Mouse (Mus musculus) intestine, embryonic 15.5 days (tissue): Measurements from ENCODE around the gene Trarg1. TPM values are rescaled to one million over a fixed set of nuclear protein-coding genes. Genes with fewer than 3 reads are reported as not detected.

Source experiments
- ATAC-seq: fragments of 200-750 bp; cut with Nextera tagmentation; 2 replicates; pipeline ENCODE4 v1.8.0; 2017; ENCODE audit warnings: moderate TSS enrichment, moderate library complexity
- H3K27ac ChIP-seq: fragments of 300-500 bp; sonication (generic); 2 replicates; pipeline ENCODE4 v1.5.1; 2015; ENCODE audit warnings: mild to moderate bottlenecking, inconsistent platforms
- H3K27me3 ChIP-seq: fragments of 300-500 bp; sonication (generic); replicated peaks from 2 replicates; pipeline ENCODE4 v1.6.1; 2015; ENCODE audit warnings: inconsistent platforms
- H3K36me3 ChIP-seq: fragments of 300-500 bp; sonication (generic); 2 replicates; pipeline ENCODE4 v1.6.1; 2015; ENCODE audit warnings: inconsistent platforms
- H3K4me1 ChIP-seq: fragments of 300-500 bp; sonication (generic); replicated peaks from 2 replicates; pipeline ENCODE4 v1.6.1; 2015; ENCODE audit warnings: inconsistent platforms
- H3K4me2 ChIP-seq: fragments of 300-500 bp; sonication (generic); replicated peaks from 2 replicates; pipeline ENCODE4 v1.6.1; 2015; ENCODE audit warnings: mild to moderate bottlenecking, inconsistent platforms
- H3K4me3 ChIP-seq: fragments of 300-500 bp; sonication (generic); replicated peaks from 2 replicates; pipeline ENCODE4 v1.5.1; 2015; ENCODE audit warnings: inconsistent platforms
- H3K9ac ChIP-seq: fragments of 300-500 bp; sonication (generic); 2 replicates; pipeline ENCODE4 v1.6.1; 2015; ENCODE audit warnings: inconsistent platforms
- H3K9me3 ChIP-seq: fragments of 300-500 bp; sonication (generic); 2 replicates; pipeline ENCODE4 v1.6.1; 2016; ENCODE audit warnings: inconsistent platforms
- WGBS: fragments of 180-500 bp; shearing (Covaris S2); methylation state at CpG from one replicate; pipeline ENCODE4 v1.1.7; 2015; 5-methylcytosine and 5-hydroxymethylcytosine counted together
- polyA plus RNA-seq: library from polyadenylated mRNA; unstranded; fragments of >200 nt; fragmentation: Nextera tagmentation; extraction: Ambion mirVana; gene quantifications from 2 replicates; pipeline ENCODE4 v1.2.1, GENCODE M21; 2015

The Trarg1 gene
- polyA plus RNA-seq, 1 experiment from 2014 or later, result 0.35 TPM

GRCm38 (mm10) chr11:76655106-76655505 lies 24.5 kb upstream of the Trarg1 start:
- H3K4me2 ChIP-seq, result peak overlapping the region; percentile 52
- H3K4me1 ChIP-seq, result peaks cover 7% of the 10 kb centered on the region; the same call in 1 of the 2 replicates
- 0 out of 2 replicates have a peak overlapping the region, but pooled peaks have one; percentile 11 for H3K4me3 ChIP-seq
- no peaks in the 10 kb centered on the region for H3K36me3 ChIP-seq
- H3K27me3 ChIP-seq, result no peaks in the 10 kb centered on the region
- H3K27ac ChIP-seq, result no peak overlapping the region
- ATAC-seq, result no peak
- H3K9ac ChIP-seq, result no peak overlapping the region
- no peaks in the 10 kb centered on the region for H3K9me3 ChIP-seq
- 5% methylated on average over 10 of the region's 10 CpGs for WGBS

- Histone ChIP-seq H3K27me3 (no peaks in the 10 kb centered on the region), H3K9me3 (no peaks in the 10 kb centered on the region), H3K9ac (no peak overlapping the region), H3K4me2 (no peak overlapping the region), H3K36me3 (no peaks in the 10 kb centered on the region), H3K4me3 (no peak overlapping the region), H3K4me1 (peaks cover 7% of the 10 kb centered on the region; the same call in 1 of the 2 replicates), H3K27ac (no peak overlapping the region)
- WGBS, result 48% methylated on average over 4 of the region's 4 CpGs
- no peak for ATAC-seq
Measured at GRCm38 (mm10) chr11:76657450-76657970, 22.1 kb upstream of the Trarg1 start.

GRCm38 (mm10) chr11:76659138-76659930 lies 20.3 kb upstream of the Trarg1 start:
- no peaks in the 10 kb centered on the region for H3K36me3 ChIP-seq
- H3K4me1 ChIP-seq, result peaks cover 7% of the 10 kb centered on the region; the same call in 1 of the 2 replicates
- no peaks in the 10 kb centered on the region; the same call in 1 of the 2 replicates for H3K27me3 ChIP-seq
- no peak overlapping the region for H3K27ac ChIP-seq
- no peak overlapping the region for H3K9ac ChIP-seq
- H3K4me3 ChIP-seq, result no peak overlapping the region
- no peaks in the 10 kb centered on the region for H3K9me3 ChIP-seq
- peak; percentile 31; the same call in 1 of the 2 replicates for ATAC-seq
- no peak overlapping the region for H3K4me2 ChIP-seq
- 34% methylated on average over 14 of the region's 14 CpGs for WGBS

- H3K4me2 ChIP-seq, result peak overlapping the region; percentile 44
- peak overlapping the region; percentile 83 for H3K27ac ChIP-seq
- H3K4me1 ChIP-seq, result peaks cover 11% of the 10 kb centered on the region
- whole genome bisulfite sequencing, result 30% methylated on average over 7 of the region's 7 CpGs
- H3K36me3 ChIP-seq, result no peaks in the 10 kb centered on the region
- no peak overlapping the region for H3K9ac ChIP-seq
- ATAC-seq, result peak; percentile 72
- peaks cover 3% of the 10 kb centered on the region; the same call in 1 of the 2 replicates for H3K27me3 ChIP-seq
- H3K9me3 ChIP-seq, result no peaks in the 10 kb centered on the region
- H3K4me3 ChIP-seq, result no peak overlapping the region
Measured at GRCm38 (mm10) chr11:76661790-76662468, 17.7 kb upstream of the Trarg1 start.

GRCm38 (mm10) chr11:76666002-76666649 lies 13.5 kb upstream of the Trarg1 start:
- H3K9ac ChIP-seq, result peak overlapping the region; percentile 17; the same call in 1 of the 2 replicates

GRCm38 (mm10) chr11:76667807-76668206 lies 11.8 kb upstream of the Trarg1 start:
- peaks cover 12% of the 10 kb centered on the region for H3K4me1 ChIP-seq
- no peak overlapping the region for H3K9ac ChIP-seq
- 42% methylated on average over 4 of the region's 4 CpGs for WGBS
- peaks cover 28% of the 10 kb centered on the region for H3K27me3 ChIP-seq
- H3K9me3 ChIP-seq, result no peaks in the 10 kb centered on the region
- no peak overlapping the region for H3K4me3 ChIP-seq
- no peak overlapping the region for H3K27ac ChIP-seq
- no peak for ATAC-seq
- no peak overlapping the region for H3K4me2 ChIP-seq
- H3K36me3 ChIP-seq, result no peaks in the 10 kb centered on the region

More at GRCm38 (mm10) chr11:76666002-76666649, 13.5 kb upstream of the Trarg1 start:
- H3K9me3 ChIP-seq, result no peaks in the 10 kb centered on the region
- H3K27me3 ChIP-seq, result peaks cover 13% of the 10 kb centered on the region; the same call in 1 of the 2 replicates
- peak overlapping the region; percentile 72 for H3K4me2 ChIP-seq
- no peaks in the 10 kb centered on the region for H3K36me3 ChIP-seq
- no peak overlapping the region for H3K27ac ChIP-seq
- WGBS, result 10% methylated on average over 35 of the region's 35 CpGs
- peaks cover 4% of the 10 kb centered on the region for H3K4me1 ChIP-seq
- no peak for ATAC-seq
- H3K4me3 ChIP-seq, result peak overlapping the region; percentile 34

GRCm38 (mm10) chr11:76671871-76672475 lies 7.6 kb upstream of the Trarg1 start, which contains the start of gene Bhlha9:
Bhlha9 (plus strand) TSS chr11:76672470.
- Histone ChIP-seq H3K36me3 (no peaks in the 10 kb centered on the region), H3K27ac (no peak within 1 kb of the TSS), H3K4me2 (peak within 1 kb of the TSS; percentile 76), H3K4me1 (peaks cover 10% of the 10 kb centered on the region), H3K9ac (peak within 1 kb of the TSS; percentile 28; the same call in 1 of the 2 replicates), H3K9me3 (no peaks in the 10 kb centered on the region), H3K4me3 (peak within 1 kb of the TSS; percentile 33), H3K27me3 (peaks cover 48% of the 10 kb centered on the region)
- 61% methylated on average over 15 of the region's 15 CpGs for WGBS
- ATAC-seq, result no peak

GRCm38 (mm10) chr11:76672561-76673384 lies 6.8 kb upstream of the Trarg1 start:
- peaks cover 45% of the 10 kb centered on the region for H3K27me3 ChIP-seq
- peaks cover 10% of the 10 kb centered on the region for H3K4me1 ChIP-seq
- no peak overlapping the region for H3K27ac ChIP-seq
- 3% methylated on average over 64 of the region's 64 CpGs for WGBS
- H3K4me2 ChIP-seq, result peak overlapping the region; percentile 76
- no peak for ATAC-seq
- H3K4me3 ChIP-seq, result peak overlapping the region; percentile 33
- H3K9me3 ChIP-seq, result no peaks in the 10 kb centered on the region
- H3K9ac ChIP-seq, result peak overlapping the region; percentile 28; the same call in 1 of the 2 replicates
- H3K36me3 ChIP-seq, result no peaks in the 10 kb centered on the region

GRCm38 (mm10) chr11:76674199-76674598 lies 5.4 kb upstream of the Trarg1 start:
- no peak overlapping the region for H3K9ac ChIP-seq
- H3K27ac ChIP-seq, result no peak overlapping the region
- no peaks in the 10 kb centered on the region for H3K9me3 ChIP-seq
- no peak for ATAC-seq
- H3K4me2 ChIP-seq, result no peak overlapping the region
- H3K4me1 ChIP-seq, result peaks cover 10% of the 10 kb centered on the region
- 53% methylated on average over 8 of the region's 8 CpGs for WGBS
- H3K27me3 ChIP-seq, result peaks cover 45% of the 10 kb centered on the region
- no peak overlapping the region for H3K4me3 ChIP-seq
- H3K36me3 ChIP-seq, result no peaks in the 10 kb centered on the region

- no peak for ATAC-seq
Measured at GRCm38 (mm10) chr11:76674704-76675103, 4.9 kb upstream of the Trarg1 start.

GRCm38 (mm10) chr11:76685604-76686003 lies 6.0 kb downstream of the Trarg1 start:
- Histone ChIP-seq H3K9me3 (no peaks in the 10 kb centered on the region), H3K4me2 (no peak overlapping the region), H3K27me3 (0 out of 2 replicates have a peak, but pooled peaks cover 4% of the 10 kb centered on the region), H3K36me3 (no peaks in the 10 kb centered on the region), H3K4me3 (no peak overlapping the region), H3K4me1 (no peaks in the 10 kb centered on the region), H3K9ac (no peak overlapping the region), H3K27ac (no peak overlapping the region)
- ATAC-seq, result no peak
- WGBS, result 58% methylated on average over 2 of the region's 2 CpGs

More at GRCm38 (mm10) chr11:76674704-76675103, 4.9 kb upstream of the Trarg1 start:
- Histone ChIP-seq H3K9ac (no peak overlapping the region), H3K36me3 (no peaks in the 10 kb centered on the region), H3K27ac (no peak overlapping the region), H3K4me2 (no peak overlapping the region), H3K9me3 (no peaks in the 10 kb centered on the region), H3K4me1 (peaks cover 10% of the 10 kb centered on the region), H3K27me3 (peaks cover 45% of the 10 kb centered on the region), H3K4me3 (no peak overlapping the region)
- WGBS, result 43% methylated on average over 4 of the region's 4 CpGs
